Mouse (Mus musculus): ENCODE results near the gene Cdc26. TPM values are rescaled to one million over a fixed set of nuclear protein-coding genes. Genes with fewer than 3 reads are reported as not detected.

Gene Cdc26
- polyA plus RNA-seq, 3 experiments from 2014 or later: 67.8 to 86.2 (median 80.3) TPM

DNA sequence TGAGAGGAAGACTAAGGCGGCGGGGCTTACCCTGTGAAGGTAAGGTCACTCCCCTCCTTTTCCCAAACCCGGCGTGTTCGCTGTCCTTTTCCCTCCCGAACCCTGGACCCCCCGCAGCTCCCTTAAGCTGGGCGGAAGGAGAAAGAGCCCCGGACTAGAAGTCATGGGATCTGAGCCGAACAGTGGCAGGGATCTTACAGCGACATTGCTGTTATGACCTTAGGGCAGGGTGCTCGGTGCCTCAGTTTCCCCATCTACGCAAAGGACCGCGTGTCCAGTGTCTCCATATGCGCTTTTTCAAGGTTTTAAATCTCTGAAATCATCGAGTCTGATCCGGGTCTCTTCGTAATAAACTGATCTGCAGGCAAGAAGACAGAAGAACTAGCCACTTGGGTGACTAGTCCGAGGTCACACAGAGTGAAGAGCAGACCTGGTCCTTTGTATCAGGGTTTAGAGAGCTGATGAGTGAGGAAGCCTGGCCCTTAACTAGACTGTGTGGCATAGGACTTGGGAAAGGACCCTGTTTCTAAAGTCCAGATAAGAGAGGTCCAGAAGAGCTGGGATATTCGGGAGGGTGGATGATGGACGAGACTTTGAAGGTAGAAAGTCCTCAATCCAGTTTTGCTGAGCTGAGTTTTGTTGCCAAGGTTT lies 47.5 kb downstream of the Cdc26 start:
- peak; percentile 14 for ATAC-seq

GRCm38 (mm10) chr4:62360088-62360804 lies 48.2 kb downstream of the Cdc26 start, which contains the start of the genes Fkbp15 and Slc31a1:
Gene Fkbp15 (minus strand): TSS chr4:62360548.
Gene Slc31a1 (plus strand): TSS chr4:62360727.
- peak; percentile 99 for ATAC-seq

GRCm38 (mm10) chr4:62359256-62359775 lies 49.1 kb downstream of the Cdc26 start:
- no peak for ATAC-seq

DNA sequence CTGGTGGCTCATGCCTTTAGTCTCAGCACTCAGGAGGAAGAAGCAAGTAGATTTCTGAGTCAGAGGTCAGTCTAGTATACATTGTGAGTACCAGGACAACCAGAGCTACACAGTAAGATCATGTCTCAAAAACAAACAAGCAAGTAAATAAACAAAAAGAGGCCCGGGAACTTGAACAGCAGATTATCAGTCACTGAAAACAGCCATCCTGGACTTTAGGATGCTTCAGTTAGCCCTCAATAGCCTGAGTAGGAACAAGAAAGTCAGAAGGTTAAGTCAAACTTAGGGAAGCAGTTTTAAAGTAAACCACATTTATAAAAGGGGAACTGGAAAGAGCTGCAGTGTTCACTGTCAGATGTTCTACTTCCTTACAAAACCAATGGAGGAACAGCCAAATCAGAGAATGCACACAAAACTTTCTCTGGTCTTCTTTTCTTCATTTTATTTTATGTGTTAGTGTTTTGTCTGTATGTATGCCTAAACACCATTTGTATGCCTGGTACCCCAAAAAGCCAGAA lies 50.8 kb downstream of the Cdc26 start:
- ATAC-seq: no peak

DNA sequence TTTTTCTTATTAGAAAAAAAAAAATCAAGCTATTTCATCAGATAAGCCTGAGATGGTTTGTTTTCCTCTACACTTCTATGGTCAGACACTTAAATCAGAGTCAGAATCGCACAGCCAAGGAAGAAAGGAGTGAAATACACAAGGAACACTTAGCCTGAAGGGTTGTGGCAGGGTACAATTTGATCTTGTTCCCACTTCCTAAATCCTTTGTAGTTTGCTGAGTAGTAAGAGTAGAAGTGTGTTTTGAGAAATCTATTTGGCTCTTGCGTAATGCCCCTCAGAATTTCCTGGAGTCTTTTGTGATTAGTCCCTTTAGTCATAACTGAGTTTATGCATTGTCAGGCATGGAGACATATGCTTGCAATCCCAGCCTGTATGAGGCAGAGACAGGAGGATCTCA lies 59.1 kb downstream of the Cdc26 start:
- ATAC-seq: no peak

DNA sequence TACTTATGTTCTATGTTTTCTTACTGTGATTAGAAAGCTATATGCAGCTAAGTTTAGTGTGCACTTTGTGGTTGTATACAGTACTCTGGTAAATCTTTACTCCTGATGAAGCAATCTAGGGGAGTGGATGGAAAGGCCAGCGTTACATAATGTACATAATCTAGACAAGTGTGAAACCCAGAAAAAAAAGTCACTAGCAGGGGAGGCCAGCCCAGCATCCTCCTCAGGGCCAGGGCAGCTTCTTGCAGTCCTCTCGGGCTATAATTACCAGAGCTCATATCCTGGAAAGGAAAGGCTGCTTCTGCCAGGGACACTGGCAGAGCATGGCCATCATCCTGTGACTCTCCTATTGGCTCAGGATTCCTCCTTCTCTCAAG lies 60.1 kb downstream of the Cdc26 start:
- no peak for ATAC-seq

DNA sequence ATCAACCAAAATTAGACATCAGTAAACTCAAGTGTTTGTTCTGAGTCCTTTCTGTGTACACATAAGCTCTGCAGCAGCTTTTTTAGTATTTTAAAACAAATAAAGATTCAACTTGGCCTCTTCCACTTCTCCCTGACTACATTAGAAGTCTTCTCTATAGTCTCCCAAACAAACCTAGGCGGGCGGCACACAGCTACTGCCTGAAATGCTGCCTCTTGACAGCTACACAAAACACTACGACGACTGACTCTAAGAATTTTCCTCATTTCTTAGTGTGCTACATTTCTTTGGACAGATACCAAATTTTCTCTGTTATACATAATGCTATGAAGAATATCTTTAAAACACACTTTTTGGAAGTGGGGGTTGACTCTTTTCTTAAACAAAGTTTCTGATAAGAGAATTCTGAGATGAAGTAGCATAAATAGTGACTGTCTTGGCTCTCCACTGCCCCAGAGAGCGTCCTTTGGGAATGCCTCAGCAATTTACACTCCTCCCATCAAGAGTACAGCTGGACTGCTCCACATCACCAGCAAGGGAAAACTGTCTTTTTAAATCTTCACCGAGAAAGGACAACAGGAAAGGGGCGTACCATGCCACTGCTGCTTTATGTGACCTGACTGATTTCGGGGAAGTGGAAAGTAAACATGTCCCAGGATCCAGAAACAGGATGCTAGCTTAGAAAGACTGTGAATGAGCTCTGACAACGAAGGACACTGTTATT lies 60.7 kb downstream of the Cdc26 start:
- ATAC-seq: no peak

DNA sequence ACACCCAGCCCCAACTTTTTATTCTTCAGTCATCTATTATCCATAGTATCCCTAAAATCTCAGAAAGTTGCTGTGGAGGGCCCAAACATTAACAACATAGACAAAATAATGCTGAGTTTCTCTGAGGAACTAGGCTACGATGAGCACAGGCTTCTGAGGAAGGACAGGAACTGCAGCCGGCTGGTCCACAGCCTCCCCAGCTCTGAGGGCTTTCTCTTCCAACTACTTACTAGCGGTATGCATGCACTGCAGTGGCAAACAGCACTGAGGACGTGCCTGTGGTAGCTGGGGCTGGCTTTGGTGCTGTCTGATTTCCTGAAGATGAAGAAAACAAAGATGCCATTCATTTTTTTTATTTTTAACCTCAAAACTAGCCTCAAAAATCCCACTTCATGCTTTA lies 62.6 kb downstream of the Cdc26 start:
- no peak for ATAC-seq

- peak; percentile 43 for ATAC-seq
These were observed 64.4 kb downstream of the Cdc26 start for GRCm38 (mm10) chr4:62344000-62344399.

GRCm38 (mm10) chr4:62338536-62338935 lies 69.9 kb downstream of the Cdc26 start:
- no peak for ATAC-seq

Other genes with a start within 250 kb of the Cdc26 start
- not detected for gene Zfp37, start 177.6 kb downstream of the Cdc26 start, polyA plus RNA-seq (2017; shearing (Covaris generic))
- 10 to 100 TPM in 1 of 3 experiments, 1 to 10 TPM in 2; 7.7 to 11.0 (median 9.0) TPM for gene Slc31a2, start 146.1 kb downstream of the Cdc26 start, polyA plus RNA-seq (2017; shearing (Covaris generic))
- 10 to 100 TPM; 32.4 to 50.1 (median 47.2) TPM for gene Fkbp15, start 48.1 kb downstream of the Cdc26 start, polyA plus RNA-seq (2017; shearing (Covaris generic))
- 10 to 100 TPM in 1 of 3 experiments, 1 to 10 TPM in 2; 6.4 to 12.8 (median 9.3) TPM for gene Slc31a1, start 47.9 kb downstream of the Cdc26 start, polyA plus RNA-seq (2017; shearing (Covaris generic))
- 10 to 100 TPM; 17.8 to 22.8 (median 20.7) TPM for gene Prpf4, start 155 bp upstream of the Cdc26 start, polyA plus RNA-seq (2017; shearing (Covaris generic))
- not detected for gene Rnf183, start 26.6 kb upstream of the Cdc26 start, polyA plus RNA-seq (2017; shearing (Covaris generic))
- gene Wdr31, start 62.3 kb upstream of the Cdc26 start, polyA plus RNA-seq (2017; shearing (Covaris generic)): under 1 TPM in 2 of 3 experiments, not detected in 1; 0.38 to 0.99 TPM
- gene Bspry, start 71.4 kb upstream of the Cdc26 start, polyA plus RNA-seq (2017; shearing (Covaris generic)): 1 to 10 TPM; 1.3 to 3.2 (median 1.9) TPM
- 1 to 10 TPM; 1.6 to 2.0 (median 1.8) TPM for gene Hdhd3, start 94.8 kb upstream of the Cdc26 start, polyA plus RNA-seq (2017; shearing (Covaris generic))
- 10 to 100 TPM; 75.5 to 92.5 (median 76.8) TPM for gene Alad, start 111.3 kb upstream of the Cdc26 start, polyA plus RNA-seq (2017; shearing (Covaris generic))
- gene Pole3, start 116.4 kb upstream of the Cdc26 start, polyA plus RNA-seq (2017; shearing (Covaris generic)): 10 to 100 TPM; 28.8 to 36.2 (median 36.2) TPM
- under 1 TPM in 2 of 3 experiments, not detected in 1; 0.40 to 0.44 TPM for gene 4933430I17Rik, start 116.7 kb upstream of the Cdc26 start, polyA plus RNA-seq (2017; shearing (Covaris generic))
- gene Rgs3, start 151.2 kb upstream of the Cdc26 start, polyA plus RNA-seq (2017; shearing (Covaris generic)): 10 to 100 TPM; 50.8 to 68.5 (median 62.7) TPM